Mouse (Mus musculus): ENCODE results near the gene Stox1. TPM values are rescaled to one million over a fixed set of nuclear protein-coding genes. Genes with fewer than 3 reads are reported as not detected.

Stox1 gene
- polyA plus RNA-seq, 1 experiment from 2014 or later: 3.0 TPM

Small RNA genes lying within 50 kb of the gene (microRNA-seq; reads per million reads assigned to microRNA genes)
- not detected for gene Mir7215

Other genes starting within 250 kb of the Stox1 start
- gene Vps26a, start 239.3 kb downstream of the Stox1 start, polyA plus RNA-seq (2015; fragmentation: Nextera tagmentation; extraction: Ambion mirVana): 75.5 and 90.3 TPM in 2 replicates
- 8.6 and 9.3 TPM in 2 replicates for gene Srgn, start 198.7 kb downstream of the Stox1 start, polyA plus RNA-seq (2015; fragmentation: Nextera tagmentation; extraction: Ambion mirVana)
- 71.4 and 71.8 TPM in 2 replicates for gene Kif1bp, start 147.7 kb downstream of the Stox1 start, polyA plus RNA-seq (2015; fragmentation: Nextera tagmentation; extraction: Ambion mirVana)
- 18.7 and 22.9 TPM in 2 replicates for gene Ddx21, start 123.8 kb downstream of the Stox1 start, polyA plus RNA-seq (2015; fragmentation: Nextera tagmentation; extraction: Ambion mirVana)
- gene Ddx50, start 74.9 kb downstream of the Stox1 start, polyA plus RNA-seq (2015; fragmentation: Nextera tagmentation; extraction: Ambion mirVana): 104 and 109 TPM in 2 replicates
- gene Ccar1, start 66.2 kb upstream of the Stox1 start, polyA plus RNA-seq (2015; fragmentation: Nextera tagmentation; extraction: Ambion mirVana): 126 and 137 TPM in 2 replicates
- 40.4 and 41.5 TPM in 2 replicates for gene Tet1, start 182.9 kb upstream of the Stox1 start, polyA plus RNA-seq (2015; fragmentation: Nextera tagmentation; extraction: Ambion mirVana)
- gene Slc25a16, start 194.5 kb upstream of the Stox1 start, polyA plus RNA-seq (2015; fragmentation: Nextera tagmentation; extraction: Ambion mirVana): 18.0 and 18.7 TPM in 2 replicates
- 6.6 and 8.8 TPM in 2 replicates for gene Dna2, start 220.9 kb upstream of the Stox1 start, polyA plus RNA-seq (2015; fragmentation: Nextera tagmentation; extraction: Ambion mirVana)

Data from forebrain, embryonic 16.5 days (tissue).